Mouse (Mus musculus): Measurements from ENCODE around the gene Gm42715.
A peak's percentile ranks its signal among the peaks of the same experiment; 100 is the strongest.

The Gm42715 gene

GRCm38 (mm10) chr7:127574115-127574514 is 54.7 kb downstream of the Gm42715 start:
- no peak for ATAC-seq (ENCODE audit: insufficient number of reproducible peaks, low FRiP score, low TSS enrichment)

- no peak for ATAC-seq (ENCODE audit: insufficient number of reproducible peaks, low FRiP score, low TSS enrichment)
These were observed 63.9 kb downstream of the Gm42715 start for GRCm38 (mm10) chr7:127583260-127583659.

GRCm38 (mm10) chr7:127585031-127585430 is 65.6 kb downstream of the Gm42715 start:
- no peak for ATAC-seq (ENCODE audit: insufficient number of reproducible peaks, low FRiP score, low TSS enrichment)

- no peak for ATAC-seq (ENCODE audit: insufficient number of reproducible peaks, low FRiP score, low TSS enrichment)
These were observed 66.8 kb downstream of the Gm42715 start for GRCm38 (mm10) chr7:127586149-127586548.

- ATAC-seq (ENCODE audit: insufficient number of reproducible peaks, low FRiP score, low TSS enrichment) = no peak
These were observed 67.8 kb downstream of the Gm42715 start for GRCm38 (mm10) chr7:127587196-127587595.

- ATAC-seq (ENCODE audit: insufficient number of reproducible peaks, low FRiP score, low TSS enrichment) = peak; percentile 91
These were observed 68.9 kb downstream of the Gm42715 start, which contains the start of the genes Ccdc189 and Rnf40 for GRCm38 (mm10) chr7:127588011-127588871. Ccdc189 (minus strand) TSS chr7:127588595. Rnf40 (plus strand) TSS chr7:127588767.

GRCm38 (mm10) chr7:127588901-127589300 is 69.5 kb downstream of the Gm42715 start:
- ATAC-seq (ENCODE audit: insufficient number of reproducible peaks, low FRiP score, low TSS enrichment) = no peak

- ATAC-seq (ENCODE audit: insufficient number of reproducible peaks, low FRiP score, low TSS enrichment) = no peak
These were observed 70.3 kb downstream of the Gm42715 start for GRCm38 (mm10) chr7:127589637-127590036.

GRCm38 (mm10) chr7:127591108-127591507 is 71.7 kb downstream of the Gm42715 start:
- ATAC-seq (ENCODE audit: insufficient number of reproducible peaks, low FRiP score, low TSS enrichment) = no peak

GRCm38 (mm10) chr7:127592575-127592974 is 73.2 kb downstream of the Gm42715 start:
- ATAC-seq (ENCODE audit: insufficient number of reproducible peaks, low FRiP score, low TSS enrichment) = no peak

- no peak for ATAC-seq (ENCODE audit: insufficient number of reproducible peaks, low FRiP score, low TSS enrichment)
These were observed 77.4 kb downstream of the Gm42715 start for GRCm38 (mm10) chr7:127596747-127597146.

GRCm38 (mm10) chr7:127600612-127601011 is 81.2 kb downstream of the Gm42715 start:
- no peak for ATAC-seq (ENCODE audit: insufficient number of reproducible peaks, low FRiP score, low TSS enrichment)

GRCm38 (mm10) chr7:127601735-127602134 is 82.4 kb downstream of the Gm42715 start:
- ATAC-seq (ENCODE audit: insufficient number of reproducible peaks, low FRiP score, low TSS enrichment) = no peak

GRCm38 (mm10) chr7:127602903-127603302 is 83.5 kb downstream of the Gm42715 start:
- no peak for ATAC-seq (ENCODE audit: insufficient number of reproducible peaks, low FRiP score, low TSS enrichment)

- no peak for ATAC-seq (ENCODE audit: insufficient number of reproducible peaks, low FRiP score, low TSS enrichment)
These were observed 84.9 kb downstream of the Gm42715 start for GRCm38 (mm10) chr7:127604256-127604655.

GRCm38 (mm10) chr7:127607150-127607549 is 87.8 kb downstream of the Gm42715 start:
- no peak for ATAC-seq (ENCODE audit: insufficient number of reproducible peaks, low FRiP score, low TSS enrichment)

GRCm38 (mm10) chr7:127611011-127611410 is 91.6 kb downstream of the Gm42715 start:
- no peak for ATAC-seq (ENCODE audit: insufficient number of reproducible peaks, low FRiP score, low TSS enrichment)

- no peak for ATAC-seq (ENCODE audit: insufficient number of reproducible peaks, low FRiP score, low TSS enrichment)
These were observed 92.2 kb downstream of the Gm42715 start for GRCm38 (mm10) chr7:127611561-127611960.

GRCm38 (mm10) chr7:127613501-127613900 is 94.1 kb downstream of the Gm42715 start:
- ATAC-seq (ENCODE audit: insufficient number of reproducible peaks, low FRiP score, low TSS enrichment) = no peak

- ATAC-seq (ENCODE audit: insufficient number of reproducible peaks, low FRiP score, low TSS enrichment) = no peak
These were observed 94.7 kb downstream of the Gm42715 start for GRCm38 (mm10) chr7:127614091-127614490.

- ATAC-seq (ENCODE audit: insufficient number of reproducible peaks, low FRiP score, low TSS enrichment) = no peak
These were observed 95.1 kb downstream of the Gm42715 start for GRCm38 (mm10) chr7:127614511-127614890.
